Mouse (Mus musculus): ENCODE results near the gene Tex37. TPM values are rescaled to one million over a fixed set of nuclear protein-coding genes. Genes with fewer than 3 reads are reported as not detected.

The Tex37 gene
- total RNA-seq (2021) = not detected
- long read RNA-seq, experiment 1 = 0 reads
- long read RNA-seq, experiment 2 = 0 reads

- no peak for DNase-seq (ENCODE audit: low spot score in 2 of 2)
Measured at GRCm38 (mm10) chr6:70918827-70919226, at the start of gene Tex37. Gene Tex37 (minus strand): TSS chr6:70918927.

- DNase-seq (ENCODE audit: low spot score in 2 of 2) = no peak
Measured at GRCm38 (mm10) chr6:70968291-70968690, 49.6 kb upstream of the Tex37 start.

GRCm38 (mm10) chr6:70967422-70967821 lies 48.7 kb upstream of the Tex37 start:
- no peak for DNase-seq (ENCODE audit: low spot score in 2 of 2)

DNA sequence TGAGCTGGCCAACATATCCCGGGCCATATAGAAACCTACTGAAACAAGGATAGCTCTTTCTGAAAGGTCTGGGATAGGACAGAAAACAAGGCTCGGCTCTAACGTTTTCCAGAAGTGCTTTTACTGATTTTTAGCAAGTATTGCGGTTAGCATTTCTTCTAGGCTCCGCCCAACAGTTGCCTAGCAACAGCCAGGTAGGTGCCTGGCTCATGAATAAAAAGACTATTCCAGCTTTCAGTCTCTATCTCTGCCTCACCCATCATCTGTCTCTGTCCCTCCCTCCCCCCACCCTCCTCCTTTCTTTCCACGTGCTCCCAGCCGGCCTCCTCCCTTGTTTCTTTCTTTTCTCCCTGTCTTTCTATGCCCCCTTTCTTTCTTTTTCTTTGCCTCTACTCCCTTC lies 47.0 kb upstream of the Tex37 start:
- DNase-seq (ENCODE audit: low spot score in 2 of 2) = no peak

DNA sequence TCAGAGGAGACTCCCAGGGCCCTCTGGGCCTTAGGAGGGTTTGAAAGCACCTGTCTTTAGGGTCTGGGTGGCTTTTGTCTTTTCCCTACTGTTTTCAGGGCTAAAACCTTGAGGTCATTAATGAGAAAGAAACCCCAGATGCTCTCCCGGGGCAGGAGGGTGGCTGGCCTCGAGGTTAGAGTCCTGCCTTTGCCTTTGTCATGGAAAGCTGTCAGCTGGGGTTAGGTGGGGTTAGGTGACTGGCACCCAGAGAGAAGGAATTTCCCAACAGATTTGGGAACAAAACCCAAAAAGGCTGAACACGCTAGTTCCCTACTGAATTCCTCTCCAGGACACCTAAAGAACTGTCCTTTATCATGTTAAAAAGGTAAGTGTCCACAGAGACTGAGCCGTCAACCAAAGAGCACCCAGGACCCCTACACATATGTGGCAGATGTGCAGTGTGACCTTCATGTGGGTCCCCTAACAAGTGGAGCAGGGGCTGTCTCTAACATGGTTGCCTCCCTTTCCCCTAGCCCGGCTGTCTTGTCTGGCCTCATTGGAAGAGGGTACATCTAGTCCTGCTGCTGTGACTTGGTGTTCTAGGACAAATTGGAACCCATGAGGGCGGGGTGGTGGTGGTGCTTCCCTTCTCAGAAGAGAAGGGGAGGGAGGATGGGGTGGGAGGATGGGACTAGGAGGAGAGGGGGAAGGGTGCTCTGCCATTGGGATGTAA lies 45.5 kb upstream of the Tex37 start:
- DNase-seq (ENCODE audit: low spot score in 2 of 2) = no peak

- DNase-seq (ENCODE audit: low spot score in 2 of 2) = no peak
Measured at GRCm38 (mm10) chr6:70957341-70957940, 38.7 kb upstream of the Tex37 start.

GRCm38 (mm10) chr6:70956936-70957335 lies 38.2 kb upstream of the Tex37 start:
- DNase-seq (ENCODE audit: low spot score in 2 of 2) = peak in 1 of 2 experiments; percentile 7

DNA sequence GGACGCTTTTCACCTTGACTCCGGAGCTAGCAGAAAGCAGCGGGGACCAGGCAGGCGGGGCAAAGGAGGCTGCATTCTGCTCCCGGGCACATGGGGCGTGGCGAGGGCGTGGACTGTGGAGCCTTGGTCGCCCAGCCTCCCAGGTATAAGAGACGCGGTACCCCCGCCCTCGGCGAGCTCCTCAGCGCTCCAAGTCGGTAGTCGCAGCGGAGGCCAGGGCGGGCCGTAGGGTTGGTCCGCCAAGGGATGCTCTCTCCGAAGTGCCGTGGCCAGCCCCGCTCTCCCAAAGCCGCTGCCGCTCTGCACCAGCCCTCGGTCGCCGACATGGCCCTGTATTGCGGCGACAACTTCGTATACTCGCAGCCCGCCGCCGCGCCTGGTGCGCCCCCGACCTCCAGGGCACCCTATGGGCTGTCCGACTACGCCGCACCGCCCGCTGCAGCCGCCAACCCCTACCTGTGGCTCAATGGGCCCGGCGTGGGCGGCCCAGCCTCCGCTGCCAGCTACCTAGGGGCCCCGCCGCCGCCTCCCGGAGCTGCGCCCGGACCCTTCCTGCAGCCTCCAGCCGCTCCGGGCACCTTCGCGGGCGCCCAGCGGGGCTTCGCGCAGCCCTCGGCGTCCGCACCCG lies 37.7 kb upstream of the Tex37 start, which contains the start of gene Foxi3:
Gene Foxi3 (plus strand): TSS at position 247 of the 628 bp plus-strand sequence.
- DNase-seq (ENCODE audit: low spot score in 2 of 2) = peak in 1 of 2 experiments; percentile 5

- peak in 1 of 2 experiments; percentile 2 for DNase-seq (ENCODE audit: low spot score in 2 of 2)
Measured at GRCm38 (mm10) chr6:70955841-70956240, 37.1 kb upstream of the Tex37 start.

GRCm38 (mm10) chr6:70955291-70955800 lies 36.6 kb upstream of the Tex37 start:
- peak in 1 of 2 experiments; percentile 6 for DNase-seq (ENCODE audit: low spot score in 2 of 2)

DNA sequence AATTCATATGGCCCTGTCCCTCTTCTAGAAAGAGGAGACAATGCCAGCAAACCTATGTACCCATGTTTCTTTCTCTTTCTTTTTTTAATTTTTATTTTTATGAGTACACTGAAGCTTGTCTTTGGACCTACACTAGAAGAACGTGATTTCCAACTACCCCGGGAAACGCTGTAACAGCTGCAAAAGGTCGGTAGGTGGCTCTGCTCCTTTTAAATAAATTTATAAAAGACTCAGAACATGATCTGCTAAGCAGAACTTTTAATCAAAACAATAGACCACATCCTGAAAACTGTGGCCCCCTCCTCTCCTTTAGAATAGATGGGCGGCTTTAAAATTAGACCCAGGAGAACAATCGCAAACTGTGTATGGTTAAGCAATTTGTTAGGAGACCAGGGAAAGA lies 35.3 kb upstream of the Tex37 start:
- peak; percentile 7 to 29 for DNase-seq (ENCODE audit: low spot score in 2 of 2)

- no peak for DNase-seq (ENCODE audit: low spot score in 2 of 2)
Measured at GRCm38 (mm10) chr6:70953274-70953673, 34.5 kb upstream of the Tex37 start.

- DNase-seq (ENCODE audit: low spot score in 2 of 2) = no peak
Measured at GRCm38 (mm10) chr6:70931801-70932200, 13.1 kb upstream of the Tex37 start.

DNA sequence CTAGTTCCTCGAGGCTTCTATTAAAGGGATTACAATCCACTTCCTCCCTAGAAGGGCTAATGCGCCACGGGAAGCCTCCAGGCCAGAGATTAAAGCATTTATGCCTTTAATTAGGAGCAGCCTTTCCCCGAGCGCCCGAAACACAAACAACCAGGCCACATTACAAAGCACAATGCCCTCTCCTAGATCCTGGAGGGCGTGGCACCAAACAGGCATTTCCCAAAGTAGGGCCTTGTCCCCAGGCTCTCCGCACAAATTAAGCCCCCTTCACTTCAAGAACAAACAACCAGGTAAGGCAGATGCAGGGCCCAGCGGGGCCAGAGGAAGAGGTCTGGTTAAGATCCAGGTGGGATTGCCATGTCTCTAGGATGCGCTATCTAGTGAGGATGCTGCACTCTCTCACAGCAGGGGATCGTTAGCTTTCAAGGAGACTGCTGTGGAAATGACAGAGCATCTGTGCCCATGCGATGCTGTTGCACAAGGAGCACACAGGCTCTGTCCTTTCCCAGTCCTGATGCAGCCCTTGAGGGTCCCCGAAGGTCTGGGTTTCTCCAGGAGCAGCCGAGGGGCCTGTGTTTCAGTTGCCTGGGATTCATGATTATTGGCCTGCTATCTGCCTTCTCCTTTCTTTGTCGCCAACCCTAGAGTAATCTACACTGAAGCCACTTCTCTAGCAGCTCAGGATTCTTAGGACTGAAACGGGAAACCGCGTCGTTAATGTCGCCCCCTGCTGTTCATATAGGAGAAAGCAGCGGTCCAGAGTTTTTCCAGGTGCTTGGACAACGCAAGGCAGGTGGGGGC lies 2.7 kb upstream of the Tex37 start:
- peak; percentile 42 to 46 for DNase-seq (ENCODE audit: low spot score in 2 of 2)

DNA sequence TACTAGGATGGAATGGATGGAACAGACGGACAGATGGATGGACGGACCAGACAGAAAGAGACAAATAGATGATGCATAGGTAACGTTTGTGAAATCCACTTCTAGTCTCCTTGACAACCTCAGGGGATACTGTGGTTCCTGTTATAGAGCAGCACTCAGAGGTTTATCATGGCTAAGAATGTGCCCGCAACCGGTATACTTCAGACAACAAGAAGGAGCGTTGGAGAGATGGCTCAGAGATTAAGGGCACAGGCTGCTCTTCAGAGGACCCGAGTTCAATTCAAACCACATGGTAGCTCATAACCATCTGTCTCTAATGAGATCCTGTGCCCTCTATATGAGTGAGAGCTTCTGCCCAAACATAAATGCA lies 6.3 kb downstream of the Tex37 start:
- no peak for DNase-seq (ENCODE audit: low spot score in 2 of 2)

DNA sequence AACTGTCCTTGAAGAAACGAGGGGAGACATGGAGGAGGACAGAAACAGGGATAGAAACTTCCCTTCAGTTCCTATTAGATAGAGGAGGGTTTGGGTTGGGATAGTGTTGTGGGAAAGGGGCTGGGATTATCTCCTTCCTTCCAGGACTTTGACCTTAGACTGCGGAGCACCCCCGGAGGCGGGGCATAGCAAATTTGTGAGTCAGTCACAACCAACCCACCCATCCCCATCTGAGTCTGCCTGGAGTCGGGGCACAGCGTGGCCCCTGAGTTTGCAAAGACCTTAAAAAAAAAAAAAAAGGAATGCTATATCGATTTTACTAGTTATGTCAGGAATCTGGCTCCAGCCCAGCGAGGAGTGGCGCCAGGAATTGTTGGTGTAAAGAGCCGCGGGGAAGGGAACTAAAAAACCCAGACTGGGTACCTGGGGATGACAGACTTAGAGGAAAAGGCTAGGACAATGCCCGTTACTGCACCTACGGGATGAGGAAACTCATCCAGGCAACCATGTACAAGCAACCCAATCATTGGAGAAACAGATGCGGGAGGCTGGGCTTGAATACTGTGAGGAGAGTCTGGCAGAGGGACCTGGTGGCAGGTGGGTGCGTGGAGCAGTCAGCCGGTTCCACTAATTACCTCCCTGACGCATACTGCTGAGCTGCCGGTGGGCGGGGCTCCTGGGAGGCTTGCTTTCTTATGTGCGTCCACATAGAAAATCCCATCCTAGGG lies 6.9 kb downstream of the Tex37 start:
- DNase-seq (ENCODE audit: low spot score in 2 of 2) = peak; percentile 52 to 69

GRCm38 (mm10) chr6:70910285-70910684 lies 8.4 kb downstream of the Tex37 start:
- no peak for DNase-seq (ENCODE audit: low spot score in 2 of 2)

DNA sequence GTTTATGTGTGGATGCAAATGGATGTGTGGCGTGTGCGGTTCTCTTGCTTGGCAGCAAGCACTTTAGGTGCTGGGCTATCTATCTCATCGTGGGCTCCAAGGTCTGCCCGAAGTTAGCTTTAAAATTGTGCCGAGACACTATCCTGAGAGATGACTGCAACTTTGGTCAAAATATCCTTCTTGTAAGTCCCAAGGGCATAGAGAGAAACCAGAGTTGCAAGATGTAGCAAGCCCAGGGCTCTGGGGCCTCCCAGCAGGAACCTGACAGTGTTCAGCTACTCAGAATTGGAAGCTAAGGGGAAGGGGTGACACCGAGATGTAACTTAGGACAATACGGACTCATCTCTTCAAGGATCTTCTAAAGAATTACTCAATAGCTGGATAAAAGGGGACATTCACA lies 9.2 kb downstream of the Tex37 start:
- DNase-seq (ENCODE audit: low spot score in 2 of 2) = no peak

GRCm38 (mm10) chr6:70903689-70904088 lies 15.0 kb downstream of the Tex37 start:
- DNase-seq (ENCODE audit: low spot score in 2 of 2) = no peak

DNA sequence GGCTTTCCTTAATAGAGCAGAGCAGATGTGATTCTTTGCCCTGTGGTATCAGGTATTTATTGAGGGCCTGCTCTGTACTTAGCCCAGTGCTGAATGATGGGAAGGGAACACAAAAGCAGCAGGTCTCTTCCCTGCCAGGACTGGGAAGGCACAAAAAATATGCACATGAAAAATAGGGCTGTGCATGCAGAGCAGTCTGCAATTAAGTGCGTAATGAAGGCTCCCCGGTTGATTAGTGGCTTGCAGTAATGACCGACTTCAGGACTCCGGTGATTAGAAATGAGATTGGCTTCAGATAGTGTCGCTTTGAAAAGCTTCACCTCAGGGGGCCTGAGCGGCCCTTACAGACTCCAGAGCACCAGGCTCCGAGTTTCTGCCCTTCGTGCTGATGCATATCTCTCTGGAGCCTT lies 19.1 kb downstream of the Tex37 start:
- DNase-seq (ENCODE audit: low spot score in 2 of 2) = no peak

- no peak for DNase-seq (ENCODE audit: low spot score in 2 of 2)
Measured at GRCm38 (mm10) chr6:70898166-70898565, 20.6 kb downstream of the Tex37 start.

All from layer of hippocampus, postnatal 14 days (tissue).